Mouse (Mus musculus): ENCODE data around the gene Vamp1. TPM values are rescaled to one million over a fixed set of nuclear protein-coding genes. Genes with fewer than 3 reads are reported as not detected.

Gene Vamp1
- total and polyA plus RNA-seq, 2 experiments from 2014 or later, result 11.9 to 12.9 TPM

DNA sequence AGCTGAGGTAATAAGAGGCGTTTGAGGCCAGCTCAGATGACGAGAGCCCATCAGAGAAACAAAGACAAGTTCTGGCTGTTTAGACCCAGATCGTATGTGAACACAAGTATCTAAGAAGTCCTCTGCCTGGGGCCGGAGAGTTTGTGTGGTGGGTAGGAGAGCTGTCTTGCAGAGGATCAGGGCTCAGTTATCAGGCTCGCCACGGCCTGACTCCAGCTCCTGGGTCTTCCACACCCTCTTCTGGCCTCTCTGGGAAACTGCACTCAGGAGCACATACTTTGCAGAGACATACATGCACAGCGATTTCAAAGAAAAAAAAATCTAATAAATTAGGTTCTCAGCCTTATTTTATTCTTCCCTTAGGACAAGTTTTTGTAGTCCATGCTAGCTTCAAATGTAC, 69.4 kb downstream of the Vamp1 start:
- TF ChIP-seq CTCF (IDR thresholded peaks at IDR 0.05; ENCODE audit: low read depth), result no peak
- no peak for ATAC-seq
- Histone ChIP-seq H3K27me3 (ENCODE audit: insufficient read depth, low read length) (no peaks in the 10 kb centered on the region), H3K9ac (no peak overlapping the region), H3K4me2 (ENCODE audit: low read depth) (no peak overlapping the region), H3K4me3 (ENCODE audit: low read depth, low read length) (no peak overlapping the region), H3K9me3 (ENCODE audit: low read length) (no peaks in the 10 kb centered on the region), H3K27ac (ENCODE audit: low read depth, low read length) (no peak overlapping the region), H3K4me1 (ENCODE audit: insufficient read depth) (no peaks in the 10 kb centered on the region), H3K36me3 (ENCODE audit: insufficient read depth) (no peaks in the 10 kb centered on the region)
- DNase-seq, result no peak
- 85% methylated on average over 7 of the region's 7 CpGs for WGBS

DNA sequence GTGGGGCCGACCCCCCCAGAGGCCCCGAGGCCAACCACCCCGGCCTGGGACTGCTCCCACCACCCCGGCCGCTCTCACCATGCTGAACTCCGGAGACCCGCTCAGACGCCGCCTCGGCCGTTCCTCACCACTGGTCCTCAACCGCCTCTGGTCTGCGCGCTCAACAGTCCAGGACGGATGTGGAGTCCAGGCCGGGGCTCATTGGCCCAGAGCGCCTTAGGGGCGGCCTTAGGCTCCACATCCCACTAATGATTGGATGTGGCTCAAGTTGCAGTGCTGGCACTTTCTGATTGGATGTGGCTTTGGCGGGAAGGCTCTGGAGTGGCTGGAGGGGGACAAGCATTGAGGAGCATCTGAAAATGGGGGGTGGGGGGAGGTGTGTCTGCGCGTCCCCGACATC, 70.5 kb downstream of the Vamp1 start, which contains the start of gene Tuba3a:
Gene Tuba3a, minus strand, starts transcription at position 153 of the 400 bp plus-strand sequence.
- Histone ChIP-seq H3K27ac (ENCODE audit: low read depth, low read length) (no peak within 1 kb of the TSS), H3K4me2 (ENCODE audit: low read depth) (no peak within 1 kb of the TSS), H3K9ac (no peak within 1 kb of the TSS), H3K36me3 (ENCODE audit: insufficient read depth) (no peaks in the 10 kb centered on the region), H3K4me1 (ENCODE audit: insufficient read depth) (no peaks in the 10 kb centered on the region), H3K9me3 (ENCODE audit: low read length) (no peaks in the 10 kb centered on the region), H3K27me3 (ENCODE audit: insufficient read depth, low read length) (no peaks in the 10 kb centered on the region), H3K4me3 (ENCODE audit: low read depth, low read length) (no peak within 1 kb of the TSS)
- TF ChIP-seq CTCF (IDR thresholded peaks at IDR 0.05; ENCODE audit: low read depth), result no peak
- no peak for ATAC-seq
- 97% methylated on average over 22 of the region's 22 CpGs for WGBS
- no peak for DNase-seq

DNA sequence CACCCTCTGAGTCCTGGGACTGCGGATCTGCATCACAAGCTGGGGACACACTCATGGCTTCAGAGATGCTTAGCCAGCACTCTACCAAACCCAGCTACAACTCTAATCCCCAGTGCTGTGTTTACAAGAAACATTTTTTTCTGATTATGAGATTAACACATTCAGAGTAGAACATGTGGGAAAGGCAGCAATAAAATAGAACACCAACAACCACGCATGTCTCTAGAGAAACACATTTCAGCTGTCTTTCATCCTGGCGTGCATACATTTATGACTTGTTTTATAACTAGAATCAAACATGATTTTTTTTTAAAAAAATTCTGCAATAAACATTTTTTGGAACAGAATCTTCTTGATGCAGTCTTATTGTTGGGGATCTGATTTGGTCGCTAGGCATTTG, 71.6 kb downstream of the Vamp1 start:
- ATAC-seq, result 0 out of 2 replicates have a peak, but pooled peaks have one; percentile 18
- 65% methylated on average over 4 of the region's 4 CpGs for WGBS
- peak; percentile 9 for DNase-seq
- no peak overlapping the region for H3K27ac ChIP-seq (ENCODE audit: low read depth, low read length)
- H3K4me3 ChIP-seq (ENCODE audit: low read depth, low read length), result no peak overlapping the region
- H3K4me2 ChIP-seq (ENCODE audit: low read depth), result no peak overlapping the region
- H3K9ac ChIP-seq, result no peak overlapping the region
- H3K27me3 ChIP-seq (ENCODE audit: insufficient read depth, low read length), result no peaks in the 10 kb centered on the region
- H3K4me1 ChIP-seq (ENCODE audit: insufficient read depth), result no peaks in the 10 kb centered on the region
- TF ChIP-seq CTCF (IDR thresholded peaks at IDR 0.05; ENCODE audit: low read depth), result no peak
- H3K36me3 ChIP-seq (ENCODE audit: insufficient read depth), result no peaks in the 10 kb centered on the region
- no peaks in the 10 kb centered on the region for H3K9me3 ChIP-seq (ENCODE audit: low read length)

DNA sequence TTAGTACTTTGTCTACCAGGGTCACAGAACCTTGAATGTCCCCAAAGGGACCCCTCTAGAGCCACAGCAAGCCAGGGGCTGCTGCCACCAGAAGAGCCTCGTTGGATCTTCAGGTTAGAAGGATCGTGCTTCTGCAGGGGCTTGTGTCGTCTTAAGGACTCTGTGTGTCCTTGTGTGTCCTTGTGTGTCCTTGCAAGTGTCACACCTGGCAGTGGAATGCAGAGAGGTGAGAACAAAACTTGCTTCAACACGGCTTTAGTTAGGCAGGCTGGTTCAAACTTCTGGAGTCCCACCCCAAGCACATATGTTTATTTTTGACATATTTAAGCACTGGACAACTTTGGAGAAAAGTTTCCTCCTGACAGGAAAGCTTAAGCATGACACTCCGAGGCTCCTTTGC, 73.4 kb downstream of the Vamp1 start:
- Histone ChIP-seq H3K9me3 (ENCODE audit: low read length) (no peaks in the 10 kb centered on the region), H3K27ac (ENCODE audit: low read depth, low read length) (no peak overlapping the region), H3K4me3 (ENCODE audit: low read depth, low read length) (no peak overlapping the region), H3K27me3 (ENCODE audit: insufficient read depth, low read length) (no peaks in the 10 kb centered on the region), H3K4me1 (ENCODE audit: insufficient read depth) (no peaks in the 10 kb centered on the region), H3K36me3 (ENCODE audit: insufficient read depth) (no peaks in the 10 kb centered on the region), H3K4me2 (ENCODE audit: low read depth) (no peak overlapping the region), H3K9ac (no peak overlapping the region)
- no peak for DNase-seq
- no peak for ATAC-seq
- WGBS, result 82% methylated on average over 5 of the region's 5 CpGs
- TF ChIP-seq CTCF (IDR thresholded peaks at IDR 0.05; ENCODE audit: low read depth), result no peak

DNA sequence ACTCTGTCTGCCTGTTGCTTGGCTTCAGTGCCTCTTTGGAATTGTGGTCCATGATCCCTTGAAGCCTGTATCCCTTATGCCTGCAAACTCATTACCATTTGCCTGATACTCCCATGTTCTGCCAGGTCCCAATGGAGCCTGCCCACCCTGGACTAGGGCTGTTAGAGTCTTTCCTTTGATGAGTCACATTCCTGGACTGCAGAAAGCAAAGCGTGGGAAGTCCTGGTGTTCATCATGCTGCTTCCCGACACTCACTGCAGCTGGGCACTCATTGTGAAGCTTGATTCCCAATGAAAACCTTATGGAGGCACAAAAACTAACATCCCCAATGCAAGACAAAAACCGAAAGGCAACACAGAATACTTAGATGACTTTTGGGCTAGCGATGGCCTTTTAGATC, 76.0 kb downstream of the Vamp1 start:
- Histone ChIP-seq H3K36me3 (ENCODE audit: insufficient read depth) (no peaks in the 10 kb centered on the region), H3K27me3 (ENCODE audit: insufficient read depth, low read length) (no peaks in the 10 kb centered on the region), H3K4me3 (ENCODE audit: low read depth, low read length) (no peak overlapping the region), H3K9ac (no peak overlapping the region), H3K9me3 (ENCODE audit: low read length) (no peaks in the 10 kb centered on the region), H3K4me1 (ENCODE audit: insufficient read depth) (no peaks in the 10 kb centered on the region), H3K4me2 (ENCODE audit: low read depth) (no peak overlapping the region), H3K27ac (ENCODE audit: low read depth, low read length) (no peak overlapping the region)
- DNase-seq (no peak), ATAC-seq (no peak)
- no peak for TF ChIP-seq CTCF (IDR thresholded peaks at IDR 0.05; ENCODE audit: low read depth)
- WGBS, result 86% methylated on average over 4 of the region's 4 CpGs

DNA sequence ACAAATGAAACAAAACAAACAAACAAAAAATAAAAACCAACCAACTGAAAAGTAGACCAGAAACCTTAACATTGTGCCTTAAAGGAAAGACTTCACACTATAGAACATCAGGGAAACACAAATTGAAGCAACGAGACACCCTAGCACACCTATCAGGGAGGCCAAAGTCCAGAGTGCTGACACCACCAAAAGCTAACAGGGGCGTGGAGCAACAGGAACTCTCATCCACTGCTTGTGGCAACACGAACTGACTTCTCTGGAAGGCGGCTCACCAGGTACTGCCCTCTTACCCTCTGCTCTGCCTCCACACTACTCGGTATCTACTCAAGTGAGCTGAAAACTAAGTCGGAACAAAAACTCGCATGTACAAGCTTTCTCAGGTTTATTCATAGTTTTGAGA, 76.9 kb downstream of the Vamp1 start:
- ATAC-seq (no peak), DNase-seq (no peak)
- Histone ChIP-seq H3K4me2 (ENCODE audit: low read depth) (no peak overlapping the region), H3K4me1 (ENCODE audit: insufficient read depth) (no peaks in the 10 kb centered on the region), H3K27me3 (ENCODE audit: insufficient read depth, low read length) (no peaks in the 10 kb centered on the region), H3K9me3 (ENCODE audit: low read length) (no peaks in the 10 kb centered on the region), H3K36me3 (ENCODE audit: insufficient read depth) (no peaks in the 10 kb centered on the region), H3K9ac (no peak overlapping the region), H3K4me3 (ENCODE audit: low read depth, low read length) (no peak overlapping the region), H3K27ac (ENCODE audit: low read depth, low read length) (no peak overlapping the region)
- no peak for TF ChIP-seq CTCF (IDR thresholded peaks at IDR 0.05; ENCODE audit: low read depth)
- 92% methylated on average over 7 of the region's 7 CpGs for WGBS

DNA sequence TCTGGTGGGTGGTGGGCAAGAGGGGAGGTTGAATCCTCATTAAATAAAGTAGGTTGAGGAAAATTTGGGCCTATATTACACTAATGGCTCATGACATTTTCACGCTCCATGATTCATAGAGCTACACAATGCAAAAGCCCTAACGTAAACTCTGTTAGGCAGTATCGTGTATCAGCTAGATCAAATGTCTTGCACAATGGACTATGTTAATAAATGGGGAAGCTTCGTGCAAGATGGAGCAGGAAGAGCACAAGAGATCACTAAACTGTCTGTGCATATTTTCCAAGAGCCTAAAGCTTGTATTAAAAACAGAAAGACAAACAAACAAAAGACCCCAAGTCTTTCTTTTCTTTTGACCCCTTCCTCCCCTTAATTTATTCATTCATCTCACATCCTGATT, 78.7 kb downstream of the Vamp1 start:
- WGBS, result 86% methylated on average over 4 of the region's 4 CpGs
- H3K9ac ChIP-seq, result no peak overlapping the region
- H3K4me3 ChIP-seq (ENCODE audit: low read depth, low read length), result no peak overlapping the region
- no peak for DNase-seq
- no peaks in the 10 kb centered on the region for H3K9me3 ChIP-seq (ENCODE audit: low read length)
- no peaks in the 10 kb centered on the region for H3K27me3 ChIP-seq (ENCODE audit: insufficient read depth, low read length)
- no peak for TF ChIP-seq CTCF (IDR thresholded peaks at IDR 0.05; ENCODE audit: low read depth)
- no peak overlapping the region for H3K4me2 ChIP-seq (ENCODE audit: low read depth)
- no peaks in the 10 kb centered on the region for H3K4me1 ChIP-seq (ENCODE audit: insufficient read depth)
- ATAC-seq, result no peak
- H3K36me3 ChIP-seq (ENCODE audit: insufficient read depth), result no peaks in the 10 kb centered on the region
- no peak overlapping the region for H3K27ac ChIP-seq (ENCODE audit: low read depth, low read length)

Small RNA genes lying within 50 kb of the gene (microRNA-seq; reads per million reads assigned to microRNA genes)
- gene Mir3098, result 0.39 to 0.85 reads per million in 2 experiments
- gene Mir8113, result 0 reads per million in 2 experiments

Other genes starting within 250 kb of the Vamp1 start
- gene Pianp, start 218.9 kb upstream of the Vamp1 start, total RNA-seq (2014; rRNA removed), result 12.2 and 18.3 TPM in 2 replicates
- 53.8 and 68.9 TPM in 2 replicates for gene Pianp, start 218.9 kb upstream of the Vamp1 start, polyA plus RNA-seq (2015; fragmentation: Nextera tagmentation; extraction: Ambion mirVana)
- gene Zfp384, start 206.4 kb upstream of the Vamp1 start, total RNA-seq (2014; rRNA removed), result 24.7 and 34.5 TPM in 2 replicates
- gene Zfp384, start 206.4 kb upstream of the Vamp1 start, polyA plus RNA-seq (2015; fragmentation: Nextera tagmentation; extraction: Ambion mirVana), result 7.2 and 8.4 TPM in 2 replicates
- 83.4 and 103 TPM in 2 replicates for gene Ing4, start 175.8 kb upstream of the Vamp1 start, total RNA-seq (2014; rRNA removed)
- 102 and 111 TPM in 2 replicates for gene Ing4, start 175.8 kb upstream of the Vamp1 start, polyA plus RNA-seq (2015; fragmentation: Nextera tagmentation; extraction: Ambion mirVana)
- 11.3 and 12.2 TPM in 2 replicates for gene Acrbp, start 165.9 kb upstream of the Vamp1 start, total RNA-seq (2014; rRNA removed)
- gene Acrbp, start 165.9 kb upstream of the Vamp1 start, polyA plus RNA-seq (2015; fragmentation: Nextera tagmentation; extraction: Ambion mirVana), result 11.4 and 13.8 TPM in 2 replicates
- gene Lpar5, start 147.6 kb upstream of the Vamp1 start, total RNA-seq (2014; rRNA removed), result 0.38 and 0.71 TPM in 2 replicates
- gene Lpar5, start 147.6 kb upstream of the Vamp1 start, polyA plus RNA-seq (2015; fragmentation: Nextera tagmentation; extraction: Ambion mirVana), result 0.59 and 0.61 TPM in 2 replicates
- gene Chd4, start 119.6 kb upstream of the Vamp1 start, total RNA-seq (2014; rRNA removed), result 121 and 141 TPM in 2 replicates
- 53.3 and 72.6 TPM in 2 replicates for gene Chd4, start 119.6 kb upstream of the Vamp1 start, polyA plus RNA-seq (2015; fragmentation: Nextera tagmentation; extraction: Ambion mirVana)
- gene Nop2, start 83.6 kb upstream of the Vamp1 start, total RNA-seq (2014; rRNA removed), result 47.2 and 56.0 TPM in 2 replicates
- gene Nop2, start 83.6 kb upstream of the Vamp1 start, polyA plus RNA-seq (2015; fragmentation: Nextera tagmentation; extraction: Ambion mirVana), result 39.6 and 43.5 TPM in 2 replicates
- 24.6 and 28.8 TPM in 2 replicates for gene Iffo1, start 70.3 kb upstream of the Vamp1 start, total RNA-seq (2014; rRNA removed)
- 12.8 and 18.3 TPM in 2 replicates for gene Iffo1, start 70.3 kb upstream of the Vamp1 start, polyA plus RNA-seq (2015; fragmentation: Nextera tagmentation; extraction: Ambion mirVana)
- gene Gapdh, start 49.1 kb upstream of the Vamp1 start, total RNA-seq (2014; rRNA removed), result 2,022 and 2,511 TPM in 2 replicates
- 1,543 and 1,551 TPM in 2 replicates for gene Gapdh, start 49.1 kb upstream of the Vamp1 start, polyA plus RNA-seq (2015; fragmentation: Nextera tagmentation; extraction: Ambion mirVana)
- 32.5 and 43.5 TPM in 2 replicates for gene Ncapd2, start 23.9 kb upstream of the Vamp1 start, total RNA-seq (2014; rRNA removed)
- 18.9 and 25.8 TPM in 2 replicates for gene Ncapd2, start 23.9 kb upstream of the Vamp1 start, polyA plus RNA-seq (2015; fragmentation: Nextera tagmentation; extraction: Ambion mirVana)
- gene Mrpl51, start 23.8 kb upstream of the Vamp1 start, total RNA-seq (2014; rRNA removed), result 51.3 and 54.0 TPM in 2 replicates
- 146 and 148 TPM in 2 replicates for gene Mrpl51, start 23.8 kb upstream of the Vamp1 start, polyA plus RNA-seq (2015; fragmentation: Nextera tagmentation; extraction: Ambion mirVana)
- 2.5 and 4.3 TPM in 2 replicates for gene Tapbpl, start 16.3 kb downstream of the Vamp1 start, total RNA-seq (2014; rRNA removed)
- 3.7 and 6.9 TPM in 2 replicates for gene Tapbpl, start 16.3 kb downstream of the Vamp1 start, polyA plus RNA-seq (2015; fragmentation: Nextera tagmentation; extraction: Ambion mirVana)
- gene Cd27, start 21.5 kb downstream of the Vamp1 start, total RNA-seq (2014; rRNA removed), result not detected in 2 replicates
- 0.33 TPM in 1 of 2 replicates, not detected in the other for gene Cd27, start 21.5 kb downstream of the Vamp1 start, polyA plus RNA-seq (2015; fragmentation: Nextera tagmentation; extraction: Ambion mirVana)
- not detected in 2 replicates for gene Tuba3a, start 70.5 kb downstream of the Vamp1 start, total RNA-seq (2014; rRNA removed)
- gene Tuba3a, start 70.5 kb downstream of the Vamp1 start, polyA plus RNA-seq (2015; fragmentation: Nextera tagmentation; extraction: Ambion mirVana), result not detected in 2 replicates
- gene Ltbr, start 98.3 kb downstream of the Vamp1 start, total RNA-seq (2014; rRNA removed), result 14.9 and 19.9 TPM in 2 replicates
- 11.4 and 14.8 TPM in 2 replicates for gene Ltbr, start 98.3 kb downstream of the Vamp1 start, polyA plus RNA-seq (2015; fragmentation: Nextera tagmentation; extraction: Ambion mirVana)
- gene Scnn1a, start 105.1 kb downstream of the Vamp1 start, total RNA-seq (2014; rRNA removed), result 0.67 and 1.2 TPM in 2 replicates
- 1.0 and 1.5 TPM in 2 replicates for gene Scnn1a, start 105.1 kb downstream of the Vamp1 start, polyA plus RNA-seq (2015; fragmentation: Nextera tagmentation; extraction: Ambion mirVana)
- gene Tnfrsf1a, start 133.8 kb downstream of the Vamp1 start, total RNA-seq (2014; rRNA removed), result 6.8 and 12.1 TPM in 2 replicates
- 13.2 and 13.6 TPM in 2 replicates for gene Tnfrsf1a, start 133.8 kb downstream of the Vamp1 start, polyA plus RNA-seq (2015; fragmentation: Nextera tagmentation; extraction: Ambion mirVana)
- gene Plekhg6, start 165.2 kb downstream of the Vamp1 start, total RNA-seq (2014; rRNA removed), result 0.15 and 1.00 TPM in 2 replicates
- gene Plekhg6, start 165.2 kb downstream of the Vamp1 start, polyA plus RNA-seq (2015; fragmentation: Nextera tagmentation; extraction: Ambion mirVana), result 0.16 TPM in 2 replicates

All from forebrain, postnatal 0 days (tissue).